Mouse (Mus musculus) heart, postnatal 0 days (tissue): ENCODE measurements around the gene Acot13.
"Not testable (repeated sequence)": the region's sequence is repeated elsewhere in the genome, so short reads cannot be mapped to it uniquely, and the experiment has no call there.

Experiments used
- CTCF ChIP-seq: IDR thresholded peaks from 2 replicates; pipeline ENCODE4 v1.5.1; 2016; ENCODE audit warnings: antibody characterized with exemption, control low read depth, low read depth
- EP300 ChIP-seq: IDR thresholded peaks from 2 replicates; pipeline ENCODE4 v1.6.1; 2016; ENCODE audit warnings: antibody characterized with exemption, low read depth

GRCm38 (mm10) chr13:24771482-24771881, 59.9 kb downstream of the Acot13 start:
- TF ChIP-seq CTCF, EP300: not testable (repeated sequence)
